In genomic region chr8:120383204-120383560, GRCm38 (mm10) we compare ENCODE assay signal across 10 mouse cellular contexts.
DNase-seq lines count a peak whose midpoint lies in the region; ATAC-seq and TF ChIP-seq lines count a peak whose summit lies in the region.
"Had no signal": no experiment of that assay in that cellular context is flagged by ENCODE, and none has a peak within 500 bp of the region (broad histone marks: within the 10 kb centered on the region; RNA-seq: fewer than 3 reads in every experiment).

No protein-coding gene starts in this region.

- no peak for TF ChIP-seq CTCF in cerebellum, adult 2 months (IDR thresholded peaks at IDR 0.05; ENCODE audit: borderline replicate concordance, insufficient read depth, low read depth, low read length)
- TF ChIP-seq CTCF in liver, postnatal 0 days (IDR thresholded peaks at IDR 0.05; ENCODE audit: low read depth) = no peak
- TF ChIP-seq CTCF in hindbrain, postnatal 0 days (IDR thresholded peaks at IDR 0.05; ENCODE audit: low read depth) = no peak

- 0 out of 2 replicates have a peak, but pooled peaks cover 3% of the 10 kb centered on the region for H3K36me3 ChIP-seq in liver, embryonic 13.5 days
- H3K36me3 ChIP-seq in liver, postnatal 0 days (replicated peaks; ENCODE audit: insufficient read depth, low read length) = no peaks in the 10 kb centered on the region
- no peaks in the 10 kb centered on the region for H3K36me3 ChIP-seq in hindbrain, postnatal 0 days (ENCODE audit: insufficient read depth, low read length)
- no peaks in the 10 kb centered on the region for H3K36me3 ChIP-seq in neural tube, embryonic 15.5 days
- H3K36me3 ChIP-seq: limb, embryonic 12.5 days had no signal

- ATAC-seq in liver, embryonic 13.5 days (ENCODE audit: low read depth) = no peak
- no peak for ATAC-seq in liver, postnatal 0 days
- no peak for ATAC-seq in hindbrain, postnatal 0 days
- no peak for ATAC-seq in neural tube, embryonic 15.5 days (ENCODE audit: low FRiP score)
- ATAC-seq in erythroblast, adult 5-6 weeks (replicated peaks; ENCODE audit: low FRiP score, poor library complexity, severe bottlenecking) = no peak

- no peak for TF ChIP-seq POLR2A in cerebellum, adult 2 months (IDR thresholded peaks at IDR 0.05; ENCODE audit: borderline replicate concordance, insufficient read depth, low read length)

- WGBS in cerebellum, adult 2 months = 15% methylated on average over 6 of the region's 6 CpGs
- 71% methylated on average over 6 of the region's 6 CpGs for WGBS in liver, embryonic 13.5 days (ENCODE audit: insufficient replicate concordance)
- 79% methylated on average over 6 of the region's 6 CpGs for WGBS in liver, postnatal 0 days (ENCODE audit: insufficient replicate concordance)
- WGBS in hindbrain, postnatal 0 days = 40% methylated on average over 6 of the region's 6 CpGs
- WGBS in neural tube, embryonic 15.5 days = 81% methylated on average over 6 of the region's 6 CpGs

- peak overlapping the region; percentile 2 for H3K4me3 ChIP-seq in cerebellum, adult 2 months (replicated peaks; ENCODE audit: insufficient read depth, low read depth, low read length)
- H3K4me3 ChIP-seq in liver, embryonic 13.5 days (replicated peaks) = no peak overlapping the region
- H3K4me3 ChIP-seq in liver, postnatal 0 days (ENCODE audit: low read depth, low read length) = no peak overlapping the region
- H3K4me3 ChIP-seq in hindbrain, postnatal 0 days (ENCODE audit: low read length) = no peak overlapping the region
- H3K4me3 ChIP-seq in neural tube, embryonic 15.5 days (replicated peaks) = no peak overlapping the region
- H3K4me3 ChIP-seq: limb, embryonic 12.5 days had no signal

- peak overlapping the region; percentile 25 for H3K27ac ChIP-seq in cerebellum, adult 2 months (ENCODE audit: insufficient read depth, low read length)
- H3K27ac ChIP-seq in liver, embryonic 13.5 days = peak overlapping the region; percentile 34
- H3K27ac ChIP-seq in liver, postnatal 0 days (ENCODE audit: low read depth) = no peak overlapping the region
- H3K27ac ChIP-seq in hindbrain, postnatal 0 days = peak overlapping the region; percentile 80
- peak overlapping the region; percentile 76 for H3K27ac ChIP-seq in neural tube, embryonic 15.5 days (replicated peaks)
- H3K27ac ChIP-seq: limb, embryonic 12.5 days had no signal

- no peak for DNase-seq in cerebellum, adult 2 months
- no peak for DNase-seq in cerebellum, adult 9-10 months
- no peak for DNase-seq in liver, embryonic 13.5 days
- DNase-seq in liver, postnatal 0 days = no peak
- no peak for DNase-seq in hindbrain, postnatal 0 days (ENCODE audit: low spot score)
- no peak for DNase-seq in frontal cortex, postnatal 36 days (ENCODE audit: low spot score in 2 of 2)
- DNase-seq: thymus, postnatal 36 days had no signal

- H3K4me2 ChIP-seq in liver, embryonic 13.5 days = no peak overlapping the region
- H3K4me2 ChIP-seq in liver, postnatal 0 days (ENCODE audit: low read depth, low read length) = no peak overlapping the region
- H3K4me2 ChIP-seq in hindbrain, postnatal 0 days (ENCODE audit: low read depth, low read length) = no peak overlapping the region
- no peak overlapping the region for H3K4me2 ChIP-seq in neural tube, embryonic 15.5 days
- H3K4me2 ChIP-seq: limb, embryonic 12.5 days had no signal

- H3K4me1 ChIP-seq in cerebellum, adult 2 months (ENCODE audit: control insufficient read depth, insufficient read depth, low read length) = peaks cover 31% of the 10 kb centered on the region
- peaks cover 60% of the 10 kb centered on the region for H3K4me1 ChIP-seq in liver, embryonic 13.5 days (replicated peaks)
- H3K4me1 ChIP-seq in liver, postnatal 0 days (ENCODE audit: insufficient read depth) = peaks cover 9% of the 10 kb centered on the region
- peaks cover 38% of the 10 kb centered on the region for H3K4me1 ChIP-seq in hindbrain, postnatal 0 days (ENCODE audit: insufficient read depth, low read length)
- H3K4me1 ChIP-seq in neural tube, embryonic 15.5 days = peaks cover 59% of the 10 kb centered on the region

- TF ChIP-seq EP300 in liver, postnatal 0 days (IDR thresholded peaks at IDR 0.05; ENCODE audit: low read depth) = no peak

- H3K27me3 ChIP-seq in cerebellum, adult 2 months (ENCODE audit: control insufficient read depth, insufficient read depth, low read length) = no peaks in the 10 kb centered on the region
- H3K27me3 ChIP-seq in liver, embryonic 13.5 days = 0 out of 2 replicates have a peak, but pooled peaks cover 7% of the 10 kb centered on the region
- H3K27me3 ChIP-seq in liver, postnatal 0 days (ENCODE audit: insufficient read depth, low read length) = no peaks in the 10 kb centered on the region
- no peaks in the 10 kb centered on the region for H3K27me3 ChIP-seq in hindbrain, postnatal 0 days (ENCODE audit: insufficient read depth, low read length)
- no peaks in the 10 kb centered on the region for H3K27me3 ChIP-seq in neural tube, embryonic 15.5 days (replicated peaks)

- peaks cover 6% of the 10 kb centered on the region for H3K9me3 ChIP-seq in liver, embryonic 13.5 days (replicated peaks)
- H3K9me3 ChIP-seq in liver, postnatal 0 days (ENCODE audit: low read length) = peaks cover 2% of the 10 kb centered on the region; the same call in 1 of the 2 replicates
- H3K9me3 ChIP-seq in hindbrain, postnatal 0 days (ENCODE audit: low read length) = no peaks in the 10 kb centered on the region
- H3K9me3 ChIP-seq in neural tube, embryonic 15.5 days (replicated peaks) = no peaks in the 10 kb centered on the region

- no peak overlapping the region for H3K9ac ChIP-seq in liver, embryonic 13.5 days
- no peak overlapping the region for H3K9ac ChIP-seq in liver, postnatal 0 days (replicated peaks)
- H3K9ac ChIP-seq in hindbrain, postnatal 0 days (replicated peaks; ENCODE audit: low read length) = 0 out of 2 replicates have a peak overlapping the region, but pooled peaks have one; percentile 18
- no peak overlapping the region for H3K9ac ChIP-seq in neural tube, embryonic 15.5 days (replicated peaks)
- H3K9ac ChIP-seq: limb, embryonic 12.5 days had no signal
